ENCODE assay signal across 8 mouse cellular contexts in the genomic region with DNA sequence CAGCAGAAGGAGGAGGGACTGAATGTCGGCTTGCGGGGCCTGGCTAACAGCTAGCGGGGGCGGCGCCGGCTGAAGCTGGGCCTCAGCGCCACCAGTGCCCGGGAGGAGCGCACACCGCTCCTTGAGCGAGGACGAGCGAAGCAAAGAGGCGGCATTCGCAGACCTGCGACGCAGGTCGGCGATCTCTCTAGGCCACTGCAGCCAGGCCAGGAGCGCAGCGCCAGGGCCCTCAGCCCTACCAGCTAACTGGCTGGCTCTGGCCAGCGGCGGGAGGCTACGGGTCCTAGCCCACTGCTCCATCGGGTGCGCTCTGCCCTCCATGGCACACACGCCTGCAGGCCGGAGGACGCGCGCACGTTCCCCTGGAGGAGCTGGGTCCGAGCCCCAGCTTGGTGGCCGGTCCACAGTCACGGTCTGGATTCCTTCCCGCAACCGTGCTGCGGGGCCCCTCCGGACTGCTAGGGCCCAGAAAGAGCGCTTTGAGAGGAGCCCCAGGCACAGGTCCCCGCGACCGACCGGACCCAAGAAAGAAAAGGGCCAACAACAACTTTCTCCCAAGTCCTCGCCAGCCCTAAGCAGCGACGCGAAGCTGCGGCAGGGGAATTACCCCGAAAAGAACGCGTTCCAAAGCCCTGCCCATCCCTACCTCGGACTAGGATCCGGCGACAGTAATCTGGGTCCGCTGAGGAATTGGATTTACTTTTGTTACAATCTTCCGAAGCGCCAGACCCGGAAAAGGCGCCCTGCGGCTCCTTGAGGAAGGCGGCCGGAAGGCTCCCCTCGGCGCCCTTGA. TPM values are rescaled to one million over a fixed set of nuclear protein-coding genes. Genes with fewer than 3 reads are reported as not detected.
DNase-seq lines count a peak whose midpoint lies in the region; ATAC-seq and TF ChIP-seq lines count a peak whose summit lies in the region.
"Had no signal": no experiment of that assay in that cellular context is flagged by ENCODE, and none has a peak within 500 bp of the region (broad histone marks: within the 10 kb centered on the region; RNA-seq: fewer than 3 reads in every experiment).

No protein-coding gene starts in this region.

- no peak overlapping the region for H3K27ac ChIP-seq in lung, embryonic 14.5 days (ENCODE audit: low read depth)
- no peak overlapping the region for H3K27ac ChIP-seq in embryonic fibroblast, embryonic 13.5 days (ENCODE audit: insufficient read depth, low read length)
- H3K27ac ChIP-seq: macrophage had no signal

- no peaks in the 10 kb centered on the region for H3K9me3 ChIP-seq in lung, embryonic 14.5 days (ENCODE audit: low read depth, low read length)

- peak overlapping the region; percentile 32 for H3K4me3 ChIP-seq in lung, embryonic 14.5 days (ENCODE audit: low read depth, low read length)
- H3K4me3 ChIP-seq in embryonic fibroblast, embryonic 13.5 days (ENCODE audit: insufficient read depth, low read length) = 0 out of 2 replicates have a peak overlapping the region, but pooled peaks have one; percentile 21

- no peak for TF ChIP-seq POLR2A in embryonic fibroblast, embryonic 13.5 days (IDR thresholded peaks at IDR 0.05; ENCODE audit: low read depth, low read length)

- H3K9ac ChIP-seq in lung, embryonic 14.5 days = no peak overlapping the region

- H3K27me3 ChIP-seq in lung, embryonic 14.5 days (ENCODE audit: insufficient read depth, low read length) = peaks cover 99% of the 10 kb centered on the region

- peak overlapping the region; percentile 53 for H3K4me2 ChIP-seq in lung, embryonic 14.5 days

- no peaks in the 10 kb centered on the region; the same call in 1 of the 2 replicates for H3K4me1 ChIP-seq in lung, embryonic 14.5 days (ENCODE audit: insufficient read depth)
- no peaks in the 10 kb centered on the region for H3K4me1 ChIP-seq in embryonic fibroblast, embryonic 13.5 days (ENCODE audit: control insufficient read depth, insufficient read depth, low read length)

- peak; percentile 44; the same call in 1 of the 2 replicates for ATAC-seq in lung, embryonic 14.5 days (ENCODE audit: insufficient read depth)
- no peak for ATAC-seq in erythroid progenitor cell, adult 5-6 weeks (replicated peaks; ENCODE audit: low FRiP score, poor library complexity, severe bottlenecking)

- no peak for TF ChIP-seq CTCF in lung, embryonic 14.5 days (IDR thresholded peaks at IDR 0.05; ENCODE audit: low read depth)
- TF ChIP-seq CTCF in embryonic fibroblast, embryonic 13.5 days (IDR thresholded peaks at IDR 0.05; ENCODE audit: borderline replicate concordance, insufficient read depth, low read length) = no peak

- peak; percentile 47 for DNase-seq in lung, embryonic 14.5 days
- DNase-seq in lung, postnatal 10 days = no peak
- peak; percentile 39 to 55 for DNase-seq in kidney, postnatal 4 days
- DNase-seq in retina, embryonic 14.5 days (ENCODE audit: low spot score) = peak; percentile 62
- DNase-seq in right cerebral cortex, adult 18-20 months = no peak

- no peaks in the 10 kb centered on the region for H3K36me3 ChIP-seq in lung, embryonic 14.5 days (ENCODE audit: insufficient read depth)

- under 1% methylated on average over 65 of the region's 65 CpGs for WGBS in lung, embryonic 14.5 days

RNA-seq across cellular contexts. Expression of gene Vax1, which starts 0.5 kb away (rescaled TPM):
- not detected in 2 replicates for polyA plus RNA-seq in lung, embryonic 14.5 days (2014; fragmentation: Nextera tagmentation; extraction: Ambion mirVana)
- not detected in 2 replicates for polyA plus RNA-seq in embryonic fibroblast, embryonic 13.5 days (2011; ENCODE audit: insufficient read length, low read depth, missing spikeins)
- total RNA-seq in erythroid progenitor cell, adult 5-6 weeks (2015; ENCODE audit: low replicate concordance) = not detected in 2 replicates
- total RNA-seq in erythroid progenitor cell, adult 5-6 weeks (2017; ENCODE audit: low replicate concordance) = not detected in 2 replicates
- polyA plus RNA-seq: macrophage had no signal

RNA-seq across cellular contexts. Expression of gene Kcnk18, which starts 49.7 kb away (rescaled TPM):
- not detected in 2 replicates for polyA plus RNA-seq in lung, embryonic 14.5 days (2014; fragmentation: Nextera tagmentation; extraction: Ambion mirVana)
- polyA plus RNA-seq in embryonic fibroblast, embryonic 13.5 days (2011; ENCODE audit: insufficient read length, low read depth, missing spikeins) = not detected in 2 replicates
- total RNA-seq in erythroid progenitor cell, adult 5-6 weeks (2015; ENCODE audit: low replicate concordance) = not detected in 2 replicates
- total RNA-seq in erythroid progenitor cell, adult 5-6 weeks (2017; ENCODE audit: low replicate concordance) = not detected in 2 replicates
- polyA plus RNA-seq: macrophage had no signal

Comparison
In these comparisons a context has a peak if more than half of its experiments do, and no peak if none do; other contexts are left out.
1. DNase-seq: peak in lung, embryonic 14.5 days (single experiment), kidney, postnatal 4 days (2 of 2) and retina, embryonic 14.5 days (single experiment); none in lung, postnatal 10 days (single experiment) and right cerebral cortex, adult 18-20 months (single experiment).